In genomic region chr5:143253186-143253880, GRCm38 (mm10) we compare ENCODE assay signal across 8 mouse cellular contexts. TPM values are rescaled to one million over a fixed set of nuclear protein-coding genes. Genes with fewer than 3 reads are reported as not detected.
DNase-seq lines count a peak whose midpoint lies in the region; ATAC-seq and TF ChIP-seq lines count a peak whose summit lies in the region.

No protein-coding gene starts in this region.

- H3K9me3 ChIP-seq in intestine, postnatal 0 days (ENCODE audit: control insufficient read depth), result peaks cover 6% of the 10 kb centered on the region; the same call in 1 of the 2 replicates

- no peak for TF ChIP-seq CTCF in intestine, postnatal 0 days (IDR thresholded peaks at IDR 0.05; ENCODE audit: low read depth)

- H3K4me1 ChIP-seq in intestine, postnatal 0 days (replicated peaks; ENCODE audit: control insufficient read depth, insufficient read depth, low read length), result no peaks in the 10 kb centered on the region

- H3K27me3 ChIP-seq in intestine, postnatal 0 days (replicated peaks; ENCODE audit: control insufficient read depth, insufficient read depth, low read length), result peaks cover 47% of the 10 kb centered on the region

- no peak overlapping the region for H3K27ac ChIP-seq in intestine, postnatal 0 days (ENCODE audit: low read depth, low read length)

- peaks cover 18% of the 10 kb centered on the region for H3K36me3 ChIP-seq in intestine, postnatal 0 days (ENCODE audit: control insufficient read depth, insufficient read depth)

- ATAC-seq in intestine, postnatal 0 days, result peak; percentile 9; the same call in 1 of the 2 replicates

- peak overlapping the region; percentile 66 for H3K4me2 ChIP-seq in intestine, postnatal 0 days (replicated peaks; ENCODE audit: low read depth)

- H3K4me3 ChIP-seq in intestine, postnatal 0 days (ENCODE audit: low read depth, low read length), result peak overlapping the region; percentile 40

- 12% methylated on average over 98 of the region's 103 CpGs for WGBS in intestine, postnatal 0 days

- peak; percentile 43 for DNase-seq in kidney, postnatal 10 days
- no peak for DNase-seq in kidney, adult 8-10 months
- peak; percentile 78 for DNase-seq in ZHBTc4 (ENCODE audit: low read depth, low spot score)
- peak; percentile 42 for DNase-seq in embryo, embryonic 9.5 days (ENCODE audit: extremely low spot score)
- peak; percentile 53 for DNase-seq in retina, postnatal 1 day
- DNase-seq in urinary bladder, postnatal 25 days (ENCODE audit: low spot score), result no peak
- DNase-seq in frontal cortex, postnatal 14 days (ENCODE audit: low spot score in 2 of 2), result no peak

- H3K9ac ChIP-seq in intestine, postnatal 0 days (ENCODE audit: low read depth, low read length), result no peak overlapping the region

RNA-seq across cellular contexts. Expression of gene Zfp316, which starts 16.5 kb away (rescaled TPM):
- polyA plus RNA-seq in intestine, postnatal 0 days (2015; fragmentation: Nextera tagmentation; extraction: Ambion mirVana), result 0.81 and 0.86 TPM in 2 replicates

RNA-seq across cellular contexts. Expression of gene Zfp12, which starts 18.4 kb away (rescaled TPM):
- 2.1 and 2.7 TPM in 2 replicates for polyA plus RNA-seq in intestine, postnatal 0 days (2015; fragmentation: Nextera tagmentation; extraction: Ambion mirVana)

RNA-seq across cellular contexts. Expression of gene Spdye4a, which starts 26.6 kb away (rescaled TPM):
- not detected in 2 replicates for polyA plus RNA-seq in intestine, postnatal 0 days (2015; fragmentation: Nextera tagmentation; extraction: Ambion mirVana)

RNA-seq across cellular contexts. Expression of gene Zfp853, which starts 40.1 kb away (rescaled TPM):
- not detected in 2 replicates for polyA plus RNA-seq in intestine, postnatal 0 days (2015; fragmentation: Nextera tagmentation; extraction: Ambion mirVana)

Comparison
In these comparisons a context has a peak if more than half of its experiments do, and no peak if none do; other contexts are left out.
1. DNase-seq: peak in kidney, postnatal 10 days (single experiment), ZHBTc4 (single experiment), embryo, embryonic 9.5 days (single experiment) and retina, postnatal 1 day (single experiment); none in kidney, adult 8-10 months (0 of 2), urinary bladder, postnatal 25 days (single experiment) and frontal cortex, postnatal 14 days (0 of 2).